Mouse (Mus musculus) erythroblast, embryonic 14.5 days (primary cell): ENCODE results near the gene Fam184b.

Experiments
- GATA1 ChIP-seq: IDR thresholded peaks from 2 replicates; pipeline ENCODE4 v1.6.1; 2012; ENCODE audit warnings: low read length, inconsistent platforms, mixed read lengths
- TAL1 ChIP-seq: IDR thresholded peaks from 3 replicates; pipeline ENCODE4 v1.6.1; 2012; ENCODE audit warnings: low read length, inconsistent platforms, mixed read lengths

DNA sequence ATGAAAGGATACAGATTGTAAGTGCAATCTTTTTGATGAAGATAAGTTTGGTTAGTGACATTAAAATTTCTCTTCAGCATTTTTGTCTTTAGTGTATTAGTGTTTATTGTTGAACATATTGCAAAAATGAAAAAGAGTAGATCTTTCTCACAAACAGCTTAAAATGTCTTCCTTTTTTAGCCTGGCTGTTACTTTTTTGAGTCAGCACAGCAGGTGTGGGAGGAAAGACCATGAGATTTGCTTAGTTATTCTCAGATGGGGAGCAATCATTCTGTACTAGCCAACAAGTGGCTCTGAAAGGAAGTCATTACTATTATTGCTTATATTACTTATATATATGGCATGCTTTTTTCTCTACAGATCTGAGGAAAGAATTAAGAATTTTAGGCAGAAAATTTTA, 40.5 kb upstream of the Fam184b start:
- no peak for TF ChIP-seq GATA1
- TF ChIP-seq TAL1 = no peak
